Mouse (Mus musculus) E14TG2a.4 (cell line): ENCODE results near the gene Tra2b.

ENCODE experiments used
- CTCF ChIP-seq: conservative IDR thresholded peaks from 2 replicates; pipeline ENCODE4 v1.5.1; 2014; ENCODE audit warnings: low read length
- NANOG ChIP-seq: IDR thresholded peaks from 2 replicates; pipeline ENCODE4 v1.6.1; 2014; ENCODE audit warnings: borderline replicate concordance, low read length, mixed read lengths
- POU5F1 ChIP-seq: IDR thresholded peaks from 2 replicates; pipeline ENCODE4 v1.6.1; 2014; ENCODE audit warnings: low read length, borderline replicate concordance

GRCm38 (mm10) chr16:22236814-22237213 is 29.0 kb downstream of the Tra2b start:
- TF ChIP-seq CTCF (peak; percentile 61), POU5F1 (no peak), NANOG (no peak)
